Mouse (Mus musculus): ENCODE results near the gene Chchd10.

Chchd10 gene

DNA sequence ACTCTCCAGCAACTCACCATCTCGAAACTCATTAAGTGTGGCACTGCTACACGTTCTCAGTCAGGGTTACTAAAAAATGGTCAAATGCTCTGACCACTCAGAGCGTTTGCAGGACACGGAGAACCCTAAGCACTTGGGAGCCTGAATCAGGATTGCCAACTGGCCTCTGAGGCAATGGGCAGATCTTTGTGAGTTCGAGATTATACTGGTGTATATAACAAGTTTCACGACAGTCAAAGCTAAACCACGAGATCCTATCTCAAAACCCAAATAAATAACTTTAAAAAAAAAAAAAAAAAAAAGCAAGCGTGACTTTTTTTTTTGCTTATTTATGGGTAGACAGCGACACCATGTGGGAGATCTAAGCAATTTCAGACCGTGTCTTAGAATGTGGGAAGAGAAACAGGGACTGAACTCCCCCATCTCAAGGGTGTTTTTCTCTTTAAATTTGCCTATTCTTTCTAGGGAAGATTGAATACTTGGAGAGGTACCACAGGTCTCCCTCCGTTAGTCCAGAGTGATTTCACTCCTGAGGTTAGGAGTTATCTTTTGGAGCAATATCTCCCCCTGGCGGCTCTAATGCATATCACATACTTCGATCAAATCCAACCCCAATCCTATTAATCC is 18.6 kb downstream of the Chchd10 start:
- peak in 1 of 2 experiments; percentile 49 for DNase-seq

GRCm38 (mm10) chr10:75954381-75954811 is 21.5 kb downstream of the Chchd10 start, which contains the start of gene Gm5134:
Gm5134 (plus strand) TSS chr10:75954514.
- DNase-seq, result no peak

DNA sequence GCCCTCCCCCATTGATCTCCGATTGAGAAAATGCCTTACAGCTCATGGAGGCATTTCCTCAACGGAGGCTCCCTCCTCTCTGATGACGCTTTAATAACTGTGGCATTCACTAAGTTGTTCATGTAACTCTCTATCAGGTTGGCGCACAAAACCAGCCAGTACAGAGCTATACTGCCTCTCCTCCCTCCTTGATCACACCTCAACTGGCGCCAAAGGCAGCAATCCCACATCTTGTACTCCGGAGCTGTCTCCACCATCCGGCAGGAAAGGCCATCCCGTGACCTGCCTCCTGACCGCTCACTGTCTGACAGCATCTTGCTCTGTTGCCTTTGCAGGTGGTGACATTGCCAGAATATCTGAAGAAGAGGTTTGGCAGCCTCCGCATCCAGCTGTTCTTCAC is 40.9 kb downstream of the Chchd10 start:
- DNase-seq, result no peak

GRCm38 (mm10) chr10:75975216-75975615 is 42.3 kb downstream of the Chchd10 start:
- peak in 1 of 2 experiments; percentile 24 for DNase-seq

DNA sequence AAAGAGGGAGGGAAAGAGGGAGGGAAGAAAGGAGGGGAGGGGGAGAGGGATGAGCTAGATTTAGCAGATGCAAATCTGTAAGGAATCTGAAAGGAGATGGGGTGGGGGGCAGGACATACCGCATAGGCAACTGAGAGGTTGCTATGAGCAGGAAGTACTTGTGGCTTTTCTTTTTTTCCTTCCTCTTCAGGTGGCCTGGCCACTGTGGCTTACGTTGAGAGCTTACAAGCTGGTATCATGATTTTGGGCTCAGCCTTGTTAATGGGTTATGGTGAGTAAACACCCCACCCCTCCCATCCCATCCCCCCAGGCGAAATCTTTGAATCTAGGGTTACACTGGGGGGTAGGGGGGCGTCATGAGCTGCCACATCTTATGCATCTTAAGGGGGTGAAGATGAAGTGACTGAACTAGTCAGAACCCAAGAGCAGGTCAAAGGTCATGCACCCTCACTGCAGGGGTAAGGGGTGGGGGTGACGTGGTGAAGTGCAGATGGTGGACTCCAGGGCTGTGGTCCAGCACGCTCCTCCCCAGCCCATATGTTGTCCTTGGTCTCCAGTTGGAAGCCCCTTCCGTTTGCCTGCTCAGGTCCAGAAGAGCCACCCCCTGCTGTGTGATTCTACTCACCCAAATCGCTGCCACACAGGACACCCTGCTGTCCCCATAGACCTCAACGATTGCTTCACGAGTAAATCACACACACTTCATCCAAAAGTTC is 45.3 kb downstream of the Chchd10 start:
- no peak for DNase-seq

DNA sequence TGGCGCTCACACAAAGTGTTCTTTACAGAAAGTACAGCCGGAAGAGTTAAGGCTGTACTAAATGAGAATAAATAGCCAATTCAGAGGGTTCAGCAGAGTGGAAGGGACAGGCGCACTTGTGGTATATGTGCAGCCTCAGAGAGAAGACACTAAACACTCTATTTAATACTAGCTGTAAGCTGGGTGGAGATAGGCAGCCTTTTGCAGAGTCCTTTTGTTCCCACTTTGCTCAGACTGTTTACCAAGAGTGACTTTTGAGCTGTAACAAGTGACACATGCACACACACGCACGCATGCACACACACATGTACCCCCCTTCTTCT is 45.9 kb downstream of the Chchd10 start:
- DNase-seq, result no peak

- no peak for DNase-seq
Measured at GRCm38 (mm10) chr10:75979432-75979831, 46.5 kb downstream of the Chchd10 start.
